Mouse (Mus musculus) B cell, adult 2 months (primary cell): ENCODE measurements at regions not wholly inside any gene's neighbourhood (a gene's known extent, or its start where the extent isn't known, plus 50 kb on each side); places are given as distances from the start of the nearest gene placed in this dataset.
A peak's percentile ranks its signal among the peaks of the same experiment; 100 is the strongest.
"Not testable (repeated sequence)": the region's sequence is repeated elsewhere in the genome, so short reads cannot be mapped to it uniquely, and the experiment has no call there.

Experiments
- DNase-seq, 2 experiments: peaks; one replicate each; pipeline ENCODE4 v3.0.0; 2022

DNA sequence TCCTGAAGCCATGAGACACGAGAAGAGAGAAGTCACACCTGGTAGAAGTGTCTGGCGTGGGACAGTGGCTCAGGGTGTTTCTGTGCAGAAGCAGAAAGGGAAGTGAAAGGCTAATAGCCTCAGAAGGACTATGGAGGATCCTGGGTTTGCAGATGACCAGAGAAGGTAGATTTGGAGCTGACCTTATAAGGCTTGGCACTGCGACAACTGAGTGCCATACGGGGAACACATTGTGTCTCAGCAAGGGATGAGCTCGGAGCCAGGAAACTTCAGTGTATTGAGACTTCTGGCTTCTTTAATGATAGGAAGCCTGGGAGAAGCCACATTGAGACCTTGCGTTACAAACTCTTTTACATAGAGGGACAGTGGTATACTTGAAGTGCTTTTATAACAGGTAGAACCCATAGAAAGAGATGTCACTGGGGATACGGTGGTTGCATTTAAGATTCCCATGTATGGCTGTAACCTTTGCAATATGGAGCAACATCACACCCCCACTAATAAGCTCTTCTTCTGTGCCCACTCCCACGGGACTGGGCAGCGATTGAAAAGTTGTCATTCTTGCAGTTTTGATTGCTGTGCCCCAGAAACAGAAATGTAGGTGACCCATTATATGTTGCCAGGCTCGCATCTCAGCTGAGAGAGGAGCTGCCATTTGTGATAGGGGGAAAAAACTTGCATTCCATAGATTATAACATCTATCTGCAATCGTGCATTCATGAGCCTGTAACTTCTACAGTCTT, 61.8 kb upstream of the Dync1i1 start:
- no peak for DNase-seq

DNA sequence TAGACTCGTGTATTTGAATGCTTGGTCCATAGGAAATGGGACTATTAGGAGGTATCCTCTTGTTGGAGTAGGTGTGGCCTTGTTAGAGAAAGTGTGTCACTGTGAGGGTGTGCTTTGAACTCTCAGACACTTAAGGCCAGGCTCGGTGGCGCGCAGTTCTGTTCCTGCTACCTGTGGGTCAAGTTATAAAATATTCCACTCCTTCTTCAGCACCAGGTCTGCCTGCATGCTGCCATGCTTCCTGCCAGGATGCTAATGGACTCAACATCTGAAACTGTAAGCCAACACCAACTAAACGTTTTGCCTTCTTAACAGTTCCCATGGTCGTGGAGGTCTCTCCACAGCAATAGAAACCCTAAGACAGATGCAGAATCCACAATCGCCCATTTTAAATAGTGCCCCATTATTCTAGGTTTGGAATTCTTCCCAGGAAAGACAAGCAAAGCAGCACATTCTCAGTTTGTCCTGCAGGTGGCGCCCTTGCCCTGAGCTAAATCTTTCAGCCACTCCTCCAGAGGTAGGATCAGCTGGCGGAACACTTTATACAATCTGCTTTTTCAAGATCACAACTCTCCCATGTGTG, 80.2 kb upstream of the Dync1i1 start:
- DNase-seq, result peak; percentile 7 to 12

GRCm38 (mm10) chr6:5634222-5634621, 91.2 kb upstream of the Dync1i1 start:
- no peak for DNase-seq

- DNase-seq, result no peak
These were observed 92.3 kb upstream of the Dync1i1 start for GRCm38 (mm10) chr6:5633036-5633708.

DNA sequence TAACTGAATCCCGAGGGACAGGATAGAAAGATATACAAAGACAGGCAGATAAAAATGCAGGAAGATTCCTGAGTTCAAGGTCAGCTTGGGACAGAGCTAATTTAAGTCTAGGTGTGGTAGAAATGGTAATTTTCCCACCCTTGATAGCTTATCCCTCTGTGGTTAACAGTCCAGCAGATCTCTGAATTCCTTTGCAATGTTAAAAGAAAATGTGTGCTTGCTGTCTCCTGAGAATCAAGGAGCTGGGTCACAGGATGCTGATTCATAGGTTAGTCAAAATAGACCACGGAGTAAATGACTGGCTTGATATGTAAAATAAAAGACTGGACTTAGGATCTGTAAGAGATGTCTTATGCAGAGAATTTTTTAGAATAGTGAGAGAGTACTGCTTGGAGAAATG, 101.4 kb upstream of the Dync1i1 start:
- no peak for DNase-seq

- DNase-seq, result no peak
These were observed 103.9 kb upstream of the Dync1i1 start for GRCm38 (mm10) chr6:5621582-5621981.

GRCm38 (mm10) chr6:5594011-5594410, 97.9 kb upstream of the Pdk4 start:
- no peak for DNase-seq

DNA sequence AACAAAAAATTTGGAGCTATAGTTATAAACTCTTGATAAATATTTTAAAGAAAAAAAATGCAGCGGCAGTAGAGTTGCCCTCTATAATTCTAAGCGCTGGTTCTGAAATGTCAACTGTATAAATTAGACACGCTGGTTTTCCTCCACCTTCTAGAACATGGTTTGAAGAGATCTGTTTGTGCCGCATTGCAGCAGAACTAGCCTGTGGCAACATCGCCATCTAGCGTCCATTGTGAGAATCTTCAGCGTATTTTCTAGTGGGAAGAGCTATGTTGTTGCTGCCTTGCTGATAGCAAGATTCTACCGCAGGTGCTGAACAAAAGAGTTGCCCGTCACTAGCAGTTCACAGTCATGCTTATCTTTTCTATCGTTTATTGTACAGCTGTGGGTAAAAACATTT, 93.5 kb upstream of the Pdk4 start:
- DNase-seq, result peak; percentile 39 to 50

DNA sequence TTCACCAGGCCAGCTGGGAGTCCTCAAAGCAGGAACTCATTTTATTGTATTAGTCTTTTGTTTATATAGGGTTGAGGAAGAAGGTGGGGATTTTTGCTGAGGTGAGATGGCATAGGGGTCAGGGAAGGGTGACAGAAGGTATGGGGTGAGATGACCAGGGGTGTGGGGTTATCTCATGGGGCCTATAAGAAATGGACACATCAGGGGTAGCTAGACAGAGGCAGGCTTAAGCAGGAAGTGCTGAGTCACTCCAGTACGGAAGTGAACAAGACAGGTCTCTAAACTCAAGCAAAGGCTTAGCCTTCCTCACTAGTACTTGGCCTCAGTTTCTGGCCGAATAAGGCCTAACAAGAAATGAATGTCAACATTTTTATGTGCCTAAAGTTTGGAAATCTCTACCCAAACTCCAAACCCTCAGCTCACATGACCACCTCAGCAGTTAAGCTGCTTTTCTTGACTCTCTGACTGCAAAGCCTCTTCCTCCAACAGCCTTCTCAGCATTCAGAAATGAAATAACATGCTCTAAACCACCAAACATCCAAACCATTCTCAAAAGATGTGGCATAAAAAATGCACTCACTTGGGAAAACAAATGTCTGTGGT, 86.9 kb upstream of the Pdk4 start:
- DNase-seq, result no peak

GRCm38 (mm10) chr6:5576891-5577290, 80.8 kb upstream of the Pdk4 start:
- not testable (repeated sequence) for DNase-seq

GRCm38 (mm10) chr6:5566582-5566981, 70.5 kb upstream of the Pdk4 start:
- DNase-seq, result no peak

- no peak for DNase-seq
These were observed 68.9 kb upstream of the Pdk4 start for GRCm38 (mm10) chr6:5565049-5565448.

- DNase-seq, result no peak
These were observed 57.7 kb upstream of the Pdk4 start for GRCm38 (mm10) chr6:5553703-5554394.

- no peak for DNase-seq
These were observed 54.0 kb upstream of the Pdk4 start for GRCm38 (mm10) chr6:5550067-5550466.
